Mouse (Mus musculus): ENCODE results near the gene Ccl7.
A peak's percentile ranks its signal among the peaks of the same experiment; 100 is the strongest.

The Ccl7 gene

DNA sequence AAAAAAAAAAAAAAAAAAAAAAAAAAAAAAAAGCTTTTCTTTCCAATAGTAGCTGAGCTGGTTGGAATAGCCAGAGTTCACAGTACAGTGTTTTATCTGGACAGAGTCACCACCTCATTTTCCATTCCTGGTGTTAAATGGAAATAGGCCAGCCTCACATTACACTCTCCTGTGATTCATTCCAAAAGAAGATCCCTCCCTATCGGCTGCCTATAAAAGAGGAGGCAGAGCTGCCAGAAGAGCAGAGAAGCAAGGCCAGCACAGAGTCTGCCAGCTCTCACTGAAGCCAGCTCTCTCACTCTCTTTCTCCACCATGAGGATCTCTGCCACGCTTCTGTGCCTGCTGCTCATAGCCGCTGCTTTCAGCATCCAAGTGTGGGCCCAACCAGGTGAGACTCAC, at the start of gene Ccl7:
Gene Ccl7, plus strand, starts transcription at position 242 of the 400 bp plus-strand sequence.
- DNase-seq (ENCODE audit: low spot score): no peak

DNA sequence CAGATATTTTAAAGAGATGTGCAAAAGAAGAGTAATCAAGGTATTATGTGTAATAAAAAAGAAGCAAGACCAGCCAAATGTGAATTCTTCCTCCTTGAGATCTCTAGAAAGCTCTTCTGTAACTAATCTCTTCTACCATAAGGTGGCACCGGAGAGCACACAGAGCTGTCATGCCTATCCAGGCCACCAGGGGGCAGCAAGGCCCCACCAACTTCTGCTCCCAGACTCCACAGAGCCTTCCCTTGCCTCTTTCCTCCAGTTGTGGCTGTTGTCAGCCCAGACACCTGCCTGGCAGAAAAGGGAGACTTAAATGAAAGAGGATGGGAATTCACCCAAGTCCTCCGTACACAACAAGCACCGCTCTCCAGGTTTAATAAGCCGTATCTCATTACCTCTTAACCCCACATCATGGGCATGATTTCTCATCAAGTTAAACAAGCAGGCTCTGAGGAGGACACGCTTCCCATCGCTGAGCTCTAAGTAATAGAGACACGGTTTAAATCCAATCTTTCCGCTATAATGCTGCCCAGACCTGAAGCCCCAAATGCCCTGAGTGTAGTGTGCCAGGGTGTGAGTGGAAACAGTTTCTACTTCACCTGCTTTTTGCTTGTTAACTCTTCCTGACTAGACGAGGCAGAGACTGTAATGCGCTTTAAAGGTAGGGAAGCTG, 49.2 kb upstream of the Ccl7 start:
- DNase-seq (ENCODE audit: low spot score): peak; percentile 87

DNA sequence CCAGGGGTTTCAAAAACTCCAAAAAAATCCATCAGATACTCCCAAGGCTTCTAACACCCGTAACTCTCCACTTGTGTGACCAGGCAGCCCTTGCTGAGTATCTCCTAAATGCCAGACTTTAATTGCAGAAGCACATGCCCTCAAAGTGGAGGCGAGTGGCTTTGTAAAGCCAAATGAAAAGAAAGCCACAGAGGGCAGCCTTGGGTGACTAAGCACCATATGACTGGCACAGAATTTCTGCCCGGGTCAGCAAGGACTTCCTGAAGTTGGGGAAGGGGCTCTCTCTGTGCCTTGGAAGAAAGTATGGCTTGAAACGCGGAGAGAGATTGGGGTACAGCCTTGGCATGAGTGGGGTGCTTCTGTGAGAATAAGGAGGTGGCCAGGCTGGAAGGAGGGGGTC, 48.4 kb upstream of the Ccl7 start:
- no peak for DNase-seq (ENCODE audit: low spot score)

DNA sequence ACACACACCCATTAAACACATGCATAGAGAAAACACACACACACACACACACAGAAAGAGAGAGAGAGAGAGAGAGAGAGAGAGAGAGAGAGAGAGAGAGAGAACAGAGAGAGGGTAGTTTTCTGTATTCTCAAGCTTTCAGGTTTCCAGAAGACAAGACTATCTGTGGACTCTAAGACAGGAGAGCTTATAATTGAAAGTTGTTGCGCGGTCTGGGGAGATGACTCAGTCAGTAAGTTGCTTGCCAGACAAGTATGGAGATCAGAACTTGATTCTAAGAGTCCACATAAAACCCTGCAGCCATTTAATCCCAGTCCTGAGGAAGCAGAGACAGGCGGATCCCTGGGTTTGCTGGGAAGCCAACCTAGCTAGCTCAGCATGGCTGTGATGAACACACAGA, 46.9 kb upstream of the Ccl7 start:
- no peak for DNase-seq (ENCODE audit: low spot score)

DNA sequence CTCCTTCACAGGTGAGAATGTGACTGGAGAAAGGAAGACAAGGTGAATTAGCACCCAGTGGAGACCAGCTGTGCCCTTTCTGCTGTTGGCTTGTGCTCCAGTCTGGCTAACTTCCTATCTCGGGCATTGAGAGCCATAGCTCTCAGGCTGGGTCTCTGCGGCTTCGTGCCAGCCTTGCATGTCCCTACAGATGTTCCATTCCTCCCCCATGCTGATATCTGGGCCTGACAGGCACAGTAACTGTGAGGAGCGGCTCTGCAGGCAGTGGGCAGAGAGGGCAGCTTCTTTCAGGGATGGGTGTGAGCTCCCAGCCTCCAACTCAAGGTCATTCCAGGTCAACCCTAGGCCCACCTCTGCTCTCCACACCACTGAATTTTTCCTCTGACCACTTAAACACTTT, 46.0 kb upstream of the Ccl7 start:
- DNase-seq (ENCODE audit: low spot score): no peak

DNA sequence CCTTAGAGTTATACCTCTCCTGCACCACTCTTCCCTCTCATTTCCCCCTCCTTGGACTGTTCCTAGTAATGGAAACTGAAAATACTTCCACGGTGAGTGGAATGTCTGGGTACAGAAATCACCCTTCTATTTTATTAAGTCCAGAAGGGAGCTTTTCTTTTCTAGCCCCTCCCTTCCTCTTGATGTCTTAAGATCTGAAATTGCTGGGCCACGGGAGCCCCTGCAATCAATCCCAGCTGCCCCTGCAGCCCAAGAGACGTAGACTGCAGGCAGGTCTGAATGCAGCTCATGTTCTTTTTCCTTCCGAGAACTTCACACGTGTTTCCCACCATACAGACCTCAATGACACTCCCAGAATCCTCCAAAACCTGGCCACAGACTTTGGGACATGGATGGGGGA, 44.9 kb upstream of the Ccl7 start:
- no peak for DNase-seq (ENCODE audit: low spot score)

DNA sequence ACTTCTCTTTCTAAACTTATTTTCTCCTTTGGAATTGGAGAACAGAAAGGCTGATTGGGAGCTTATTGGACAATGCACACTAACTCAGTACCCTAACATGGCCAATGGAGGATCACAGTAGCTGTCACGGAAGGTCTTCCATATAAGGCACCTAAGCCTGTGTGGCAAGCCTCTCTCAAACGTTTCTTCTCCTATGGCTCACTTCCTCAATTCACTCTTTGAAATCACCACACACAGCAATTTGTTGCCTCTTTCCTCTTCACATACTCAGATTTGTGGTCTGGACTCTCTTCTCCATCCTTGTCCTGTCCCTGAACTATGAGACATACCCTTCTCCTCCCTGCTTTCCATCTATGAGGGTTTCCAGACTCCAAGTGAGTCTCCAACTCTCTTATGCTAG, 40.7 kb upstream of the Ccl7 start:
- no peak for DNase-seq (ENCODE audit: low spot score)

DNA sequence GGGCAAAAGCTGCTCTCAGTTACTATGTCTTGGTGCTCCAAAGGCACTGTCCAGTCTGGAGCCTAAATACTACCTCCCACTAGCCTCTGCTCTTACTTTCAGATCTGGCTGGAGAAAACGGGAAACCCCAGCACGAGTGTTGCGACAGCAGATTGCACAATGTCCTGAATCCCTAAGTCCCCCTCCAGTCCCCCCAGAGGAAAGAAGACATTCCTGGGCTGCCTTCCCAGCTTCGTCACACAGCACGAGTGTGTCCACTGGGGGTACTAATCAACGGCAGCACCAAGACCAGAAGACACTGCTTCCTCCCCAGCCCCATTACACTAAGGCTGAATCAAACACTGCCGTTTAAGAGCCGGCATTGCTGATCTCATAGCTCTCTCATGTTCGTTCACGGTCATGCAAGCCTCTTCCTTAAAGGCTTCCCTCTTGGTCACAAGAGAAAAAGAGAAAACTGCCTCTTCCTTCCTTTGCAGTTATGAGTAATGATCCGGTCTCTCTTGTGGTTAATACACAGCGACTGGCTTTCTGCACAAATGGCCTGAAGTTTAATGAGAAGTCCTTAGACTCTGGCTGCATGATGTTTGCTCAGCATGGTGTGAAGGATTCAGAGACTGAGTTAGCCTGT, 38.6 kb upstream of the Ccl7 start:
- DNase-seq (ENCODE audit: low spot score): peak; percentile 36

DNA sequence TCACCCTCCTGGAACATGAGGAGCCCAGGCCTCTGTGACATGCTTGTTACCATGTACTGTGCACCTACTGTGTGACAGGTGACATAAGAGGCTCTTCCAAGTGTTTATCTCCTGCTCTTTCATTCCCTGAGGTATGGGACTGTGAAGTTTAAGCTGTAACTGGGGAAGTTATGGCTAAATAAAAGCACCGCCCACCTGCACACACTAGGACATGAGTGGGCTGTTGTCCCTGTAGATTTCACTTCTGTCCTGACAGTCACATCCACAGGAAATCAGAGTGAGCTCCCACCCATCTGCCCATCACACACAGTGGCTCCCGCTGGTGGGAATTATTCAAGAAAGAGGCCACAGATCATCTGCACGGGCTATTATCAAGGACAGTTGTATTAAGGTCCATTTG, 35.4 kb upstream of the Ccl7 start:
- no peak for DNase-seq (ENCODE audit: low spot score)

DNA sequence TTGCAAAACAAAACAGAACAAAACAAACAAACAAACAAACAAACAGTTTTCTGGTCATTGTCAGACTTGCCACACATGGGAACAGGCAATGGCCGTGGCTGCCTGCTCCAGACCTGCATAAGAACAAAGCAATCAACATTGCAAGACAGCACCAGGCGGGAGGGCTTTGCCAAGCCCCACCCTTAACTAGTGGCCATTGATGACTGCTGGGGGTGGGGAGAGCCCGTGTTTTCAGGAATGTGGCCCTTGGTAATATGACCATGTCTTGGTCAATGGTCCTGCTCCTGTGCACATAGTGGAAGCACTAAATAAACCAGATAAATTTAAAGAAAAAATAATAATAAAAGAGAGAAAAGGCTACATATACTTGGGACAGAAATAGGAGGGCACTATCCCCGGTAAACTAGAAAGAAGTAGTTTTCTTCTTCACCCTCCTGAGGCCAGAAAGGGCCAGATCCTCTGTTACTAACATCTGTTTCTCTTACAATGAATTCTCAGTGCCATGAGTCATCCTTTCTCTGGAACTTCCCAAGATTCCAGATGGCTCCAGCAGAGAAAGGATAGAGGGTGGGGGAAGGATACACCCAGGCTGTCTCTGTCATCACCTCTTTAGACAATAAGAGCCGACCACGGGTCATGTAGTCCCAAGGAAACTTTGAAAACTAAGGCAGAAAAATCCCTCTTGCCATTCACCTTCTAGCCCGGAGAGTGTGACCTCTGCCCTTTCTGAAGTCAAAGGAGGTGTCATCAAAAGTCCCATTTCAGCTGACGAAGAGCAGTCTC, 33.9 kb upstream of the Ccl7 start:
- DNase-seq (ENCODE audit: low spot score): no peak

DNA sequence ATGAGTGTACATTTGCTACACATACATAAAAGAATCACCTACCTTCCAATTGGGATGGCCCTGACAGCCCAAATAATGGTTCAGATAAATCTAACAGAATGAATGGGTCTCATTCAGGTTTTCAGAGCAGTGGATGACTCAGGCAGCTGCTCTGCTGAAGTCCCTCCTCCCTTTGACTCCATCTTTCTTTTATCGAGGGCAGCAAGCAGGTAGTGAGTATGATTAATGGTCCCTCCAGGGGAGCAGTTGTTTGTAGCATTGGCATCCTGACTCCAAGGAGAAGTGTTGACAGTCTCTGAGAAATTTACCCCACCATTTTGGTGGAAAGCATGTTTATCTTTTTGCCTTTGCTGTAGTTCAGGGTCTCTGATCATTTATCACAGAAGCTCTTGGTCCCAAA, 31.8 kb upstream of the Ccl7 start:
- DNase-seq (ENCODE audit: low spot score): no peak

DNA sequence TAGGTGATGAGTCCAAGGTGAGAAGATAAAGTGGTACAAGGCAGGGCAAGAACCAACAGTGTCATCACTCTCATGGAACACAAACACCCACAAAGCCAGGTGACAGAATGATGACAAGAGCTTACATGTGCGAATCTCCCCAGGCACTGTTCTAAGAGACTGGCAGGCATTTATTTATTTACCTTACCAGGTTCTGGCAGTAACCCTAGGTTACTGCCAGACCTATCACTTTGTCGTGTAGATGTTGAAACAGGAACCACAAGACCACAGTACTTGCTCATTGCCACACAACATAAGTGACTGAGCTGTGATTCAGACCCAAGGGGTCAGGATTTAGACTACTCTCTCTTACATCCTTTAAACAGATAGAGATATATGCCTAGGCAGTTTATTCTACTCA, 30.4 kb upstream of the Ccl7 start:
- no peak for DNase-seq (ENCODE audit: low spot score)

DNA sequence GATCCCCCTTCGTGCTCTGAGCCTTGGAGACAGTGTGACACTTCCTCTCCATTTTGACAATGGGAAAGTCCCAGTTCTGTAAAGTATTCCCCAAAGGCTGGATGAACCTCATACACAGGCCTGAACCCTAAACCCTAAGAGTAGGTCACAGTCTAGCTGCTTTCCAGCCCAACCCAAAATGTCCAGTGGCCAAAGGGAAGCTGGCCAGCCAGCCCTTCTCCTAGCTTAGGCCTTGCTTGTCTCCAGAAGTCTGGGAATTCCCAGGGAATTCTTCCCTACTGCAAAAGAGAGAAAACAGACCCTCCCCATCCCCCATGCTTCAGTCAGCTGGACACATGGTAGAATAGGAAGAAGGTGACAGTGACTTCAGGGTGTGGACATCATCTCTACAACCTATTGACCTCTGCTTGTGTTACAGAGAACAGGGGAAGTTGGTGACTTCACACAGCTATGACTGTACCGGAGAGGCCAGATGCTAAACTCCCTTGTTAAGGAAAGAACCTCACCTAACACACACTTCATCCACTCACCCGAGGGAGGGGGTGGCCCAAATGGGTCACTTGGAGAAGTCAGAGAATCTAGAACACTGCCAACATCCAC, 29.2 kb upstream of the Ccl7 start:
- no peak for DNase-seq (ENCODE audit: low spot score)

DNA sequence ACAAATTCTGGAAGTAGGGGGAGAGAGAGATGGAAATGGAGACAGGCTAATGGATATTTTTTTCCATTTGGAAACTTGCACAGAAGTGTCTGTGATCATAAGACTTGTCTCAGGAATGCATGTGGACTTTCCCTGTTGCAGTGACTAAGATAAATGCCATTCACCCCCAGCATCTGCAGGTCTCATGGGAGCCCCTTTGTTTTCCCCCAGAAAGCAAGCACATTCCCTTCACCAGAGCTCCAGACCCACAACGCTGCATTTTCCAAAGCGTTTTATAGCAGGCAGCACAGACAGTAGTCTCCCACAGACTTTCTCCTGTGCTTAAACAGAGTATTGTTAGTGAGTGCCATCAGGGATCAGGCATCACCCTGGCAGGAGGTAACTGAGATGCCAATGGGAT, 26.1 kb upstream of the Ccl7 start:
- DNase-seq (ENCODE audit: low spot score): no peak

DNA sequence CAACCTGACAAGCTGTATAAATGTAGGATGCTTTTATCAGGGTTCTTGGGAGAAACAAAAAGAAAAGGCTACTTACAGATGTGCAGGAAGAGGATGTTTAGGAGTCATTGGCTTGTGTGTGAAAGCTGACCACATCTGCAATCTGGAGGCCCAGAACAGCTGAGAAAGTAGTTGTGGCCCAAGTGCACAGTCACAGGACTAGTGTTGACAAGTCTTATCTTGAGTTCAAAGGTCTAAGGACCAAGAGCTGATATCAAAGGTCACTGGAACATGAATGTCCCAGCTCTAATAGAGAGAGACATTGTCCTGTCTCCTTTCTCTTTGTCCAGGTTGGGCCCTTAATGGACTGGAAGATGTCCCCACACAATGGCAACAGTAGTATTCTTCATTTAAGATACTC, 25.7 kb upstream of the Ccl7 start:
- no peak for DNase-seq (ENCODE audit: low spot score)

DNA sequence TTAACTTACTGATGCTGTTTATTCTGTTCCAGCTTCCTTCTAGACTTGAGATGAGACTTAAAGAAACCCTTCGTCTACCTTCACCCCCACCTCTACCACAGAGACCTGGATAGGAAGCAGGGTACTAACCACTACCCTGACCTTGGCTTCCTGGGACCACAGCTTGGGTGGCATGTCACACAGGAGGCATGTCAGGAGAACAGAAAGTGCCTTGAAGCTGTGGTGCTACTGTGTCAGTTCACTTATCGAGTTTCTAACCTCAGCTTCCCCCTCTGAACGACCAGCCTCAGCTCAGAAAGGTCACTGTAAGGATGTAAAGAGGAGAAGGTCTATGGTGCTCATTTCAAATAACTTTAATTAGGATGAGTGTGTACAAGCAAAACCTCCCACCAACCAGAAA, 24.1 kb upstream of the Ccl7 start:
- no peak for DNase-seq (ENCODE audit: low spot score)

DNA sequence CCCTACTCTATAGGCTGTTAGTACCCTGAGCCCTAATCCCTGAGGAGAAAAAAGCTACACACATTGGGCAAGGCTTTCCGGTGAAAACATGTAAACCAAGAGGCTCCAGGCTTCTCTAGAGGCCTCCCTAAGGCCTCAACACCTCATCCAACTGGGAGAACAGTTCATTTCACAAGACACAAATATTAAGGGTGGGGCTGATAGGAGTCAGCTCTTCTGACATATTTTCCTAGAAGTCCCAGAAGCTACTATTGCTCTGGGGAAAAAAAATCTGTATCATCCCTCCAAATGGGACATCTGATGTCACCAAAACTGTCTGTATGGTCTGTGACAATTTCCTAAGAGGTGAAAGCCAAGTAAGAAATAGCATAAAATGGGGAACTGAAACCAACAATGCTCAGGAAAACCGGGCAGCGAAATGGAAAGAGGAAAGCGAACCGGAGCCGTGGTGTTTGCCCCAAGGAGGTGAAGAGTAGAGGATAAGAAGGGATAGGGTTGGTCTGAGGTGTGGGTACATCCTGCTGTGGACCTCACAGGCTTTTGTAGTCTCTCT, 22.9 kb upstream of the Ccl7 start:
- no peak for DNase-seq (ENCODE audit: low spot score)

DNA sequence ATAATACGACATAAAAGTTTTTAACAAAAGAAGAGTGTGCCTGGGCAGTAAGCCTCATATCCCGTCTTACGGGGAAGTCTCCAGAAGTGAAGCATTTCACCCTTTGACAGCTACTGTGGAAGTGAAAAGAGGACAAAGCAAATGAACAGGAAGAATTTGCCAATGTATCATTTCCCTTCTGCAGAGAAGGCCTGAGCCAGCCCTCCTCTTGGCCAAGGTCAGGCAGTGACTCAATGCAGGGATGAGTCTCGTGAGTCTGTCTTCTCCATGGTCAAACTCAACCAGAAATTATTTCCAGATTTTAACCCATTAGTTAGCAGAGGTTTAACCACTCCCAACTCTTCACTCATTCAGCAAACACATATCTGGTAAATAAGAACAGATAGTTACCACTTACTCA, 21.7 kb upstream of the Ccl7 start:
- DNase-seq (ENCODE audit: low spot score): no peak

DNA sequence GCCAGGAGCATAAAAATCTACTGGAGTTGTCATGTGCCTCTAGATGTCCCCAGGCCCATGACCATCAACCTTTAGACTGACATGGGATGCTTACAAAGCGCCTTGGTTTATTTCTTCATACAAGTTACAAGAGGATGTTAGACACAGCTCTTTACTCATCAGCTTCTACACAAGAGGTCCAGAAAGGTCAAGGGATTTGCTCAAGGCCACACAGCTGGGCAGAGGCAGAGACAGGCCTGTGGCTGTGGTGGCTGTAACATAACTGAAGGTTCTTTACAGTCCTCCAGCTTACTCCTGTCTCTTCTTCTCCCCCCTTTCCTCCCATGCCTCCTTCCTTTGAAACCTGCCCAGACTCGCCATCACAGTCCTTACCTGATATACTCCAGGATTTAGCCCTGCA, 15.3 kb upstream of the Ccl7 start:
- no peak for DNase-seq (ENCODE audit: low spot score)

DNA sequence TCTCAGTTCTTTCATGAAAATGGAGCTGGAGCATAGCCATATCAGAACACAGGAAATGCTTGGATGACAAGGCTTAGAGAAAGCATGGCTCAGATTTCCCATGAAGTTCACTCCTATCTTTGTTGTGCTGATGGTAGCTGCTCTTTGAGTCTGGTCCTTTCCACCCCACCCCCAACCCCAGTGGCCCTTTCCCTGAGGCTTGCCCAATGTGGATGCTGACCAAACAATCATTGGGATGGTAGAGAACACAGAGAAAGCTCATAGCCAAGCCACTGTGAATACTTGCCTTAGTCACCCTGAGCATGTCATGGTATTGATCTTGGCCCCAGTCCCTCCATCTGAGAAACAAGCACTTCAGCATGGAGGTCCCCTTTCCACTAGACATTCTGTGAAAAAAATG, 13.4 kb upstream of the Ccl7 start:
- DNase-seq (ENCODE audit: low spot score): no peak

DNA sequence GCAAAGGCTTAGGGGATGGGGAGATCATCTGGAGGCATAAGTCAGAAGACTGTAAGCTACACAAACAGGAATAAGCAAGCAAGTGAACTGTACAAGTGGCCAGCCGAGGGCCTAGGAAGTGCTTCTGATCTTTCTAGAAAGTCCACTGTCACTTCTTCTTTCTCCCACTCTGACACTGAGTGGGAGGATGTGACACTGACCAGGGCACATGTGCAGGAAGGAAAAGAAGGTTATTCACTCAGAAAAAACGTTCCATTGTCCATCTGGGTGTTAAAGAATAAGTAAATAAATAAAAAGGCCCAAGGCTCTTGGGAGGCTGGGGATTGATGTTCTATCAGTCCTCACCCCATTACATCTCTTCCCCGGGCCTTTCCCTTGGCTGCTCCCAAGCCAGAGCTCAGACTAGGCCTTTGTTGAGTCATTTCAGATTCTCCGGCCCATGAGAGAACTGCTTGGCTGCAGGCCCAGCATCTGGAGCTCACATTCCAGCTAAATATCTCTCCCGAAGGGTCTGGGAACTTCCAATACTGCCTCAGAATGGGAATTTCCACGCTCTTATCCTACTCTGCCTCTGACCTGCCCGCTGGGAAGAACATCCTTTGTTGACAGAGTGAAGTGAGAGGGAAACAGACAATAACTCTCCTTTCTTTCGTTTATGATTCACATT, 12.7 kb upstream of the Ccl7 start:
- DNase-seq (ENCODE audit: low spot score): peak; percentile 19

DNA sequence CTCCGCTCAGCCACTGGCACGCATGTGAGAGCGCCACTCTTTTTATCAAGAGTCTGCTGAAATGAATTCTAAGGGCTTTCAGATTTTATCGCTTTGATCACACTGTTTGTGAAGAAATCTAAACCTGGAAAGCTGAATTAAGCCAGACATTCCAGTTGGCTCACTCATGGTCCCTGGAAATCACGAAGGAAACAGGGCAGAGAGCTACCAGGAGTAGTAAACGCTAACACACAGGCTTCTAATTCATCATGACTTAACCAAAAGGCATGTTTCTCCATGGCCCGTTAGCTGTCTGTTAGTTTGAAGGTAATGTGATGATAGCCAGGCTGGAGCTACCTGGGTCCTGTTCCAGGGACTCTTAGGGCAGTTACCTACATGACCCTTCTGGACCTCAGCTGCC, 11.1 kb upstream of the Ccl7 start:
- DNase-seq (ENCODE audit: low spot score): no peak
